Mouse (Mus musculus): Measurements from ENCODE around the gene Prdm16. TPM values are rescaled to one million over a fixed set of nuclear protein-coding genes. Genes with fewer than 3 reads are reported as not detected.

Gene Prdm16
- total RNA-seq, 2 experiments from 2014 or later = 4.0 to 4.7 TPM

GRCm38 (mm10) chr4:154640443-154641295 lies 4.0 kb upstream of the Prdm16 start:
- DNase-seq (ENCODE audit: low spot score in 2 of 2) = no peak

- DNase-seq (ENCODE audit: low spot score in 2 of 2) = no peak
Measured at GRCm38 (mm10) chr4:154639591-154640442, 3.1 kb upstream of the Prdm16 start.

- no peak for DNase-seq (ENCODE audit: low spot score in 2 of 2)
Measured at GRCm38 (mm10) chr4:154639126-154639525, 2.5 kb upstream of the Prdm16 start.

GRCm38 (mm10) chr4:154638320-154638886 lies 1.7 kb upstream of the Prdm16 start:
- no peak for DNase-seq (ENCODE audit: low spot score in 2 of 2)

- DNase-seq (ENCODE audit: low spot score in 2 of 2) = no peak
Measured at GRCm38 (mm10) chr4:154637468-154638319, 1.0 kb upstream of the Prdm16 start.

GRCm38 (mm10) chr4:154636053-154636433 lies 630 bp downstream of the Prdm16 start:
- DNase-seq (ENCODE audit: low spot score in 2 of 2) = no peak

- DNase-seq (ENCODE audit: low spot score in 2 of 2) = peak; percentile 35 to 62
Measured at GRCm38 (mm10) chr4:154635241-154636052, 1.2 kb downstream of the Prdm16 start.

- no peak for DNase-seq (ENCODE audit: low spot score in 2 of 2)
Measured at GRCm38 (mm10) chr4:154634470-154635240, 2.0 kb downstream of the Prdm16 start.

- no peak for DNase-seq (ENCODE audit: low spot score in 2 of 2)
Measured at GRCm38 (mm10) chr4:154634001-154634400, 2.7 kb downstream of the Prdm16 start.

GRCm38 (mm10) chr4:154632800-154633764 lies 3.6 kb downstream of the Prdm16 start:
- DNase-seq (ENCODE audit: low spot score in 2 of 2) = no peak

- no peak for DNase-seq (ENCODE audit: low spot score in 2 of 2)
Measured at GRCm38 (mm10) chr4:154630763-154631162, 5.9 kb downstream of the Prdm16 start.

- no peak for DNase-seq (ENCODE audit: low spot score in 2 of 2)
Measured at GRCm38 (mm10) chr4:154627419-154628142, 9.1 kb downstream of the Prdm16 start.

- DNase-seq (ENCODE audit: low spot score in 2 of 2) = no peak
Measured at GRCm38 (mm10) chr4:154626282-154626681, 10.4 kb downstream of the Prdm16 start.

GRCm38 (mm10) chr4:154625710-154626109 lies 11.0 kb downstream of the Prdm16 start:
- DNase-seq (ENCODE audit: low spot score in 2 of 2) = no peak

- no peak for DNase-seq (ENCODE audit: low spot score in 2 of 2)
Measured at GRCm38 (mm10) chr4:154623241-154623640, 13.4 kb downstream of the Prdm16 start.

GRCm38 (mm10) chr4:154622521-154622920 lies 14.2 kb downstream of the Prdm16 start:
- DNase-seq (ENCODE audit: low spot score in 2 of 2) = no peak

GRCm38 (mm10) chr4:154611167-154611566 lies 25.5 kb downstream of the Prdm16 start:
- DNase-seq (ENCODE audit: low spot score in 2 of 2) = no peak

All from gastrocnemius, postnatal 4 days (tissue).